Mouse (Mus musculus): Measurements from ENCODE around the gene Fam227a.
"Not testable (repeated sequence)": the region's sequence is repeated elsewhere in the genome, so short reads cannot be mapped to it uniquely, and the experiment has no call there.

Gene Fam227a

GRCm38 (mm10) chr15:79683707-79684465 lies 25.1 kb upstream of the Fam227a start:
- DNase-seq = peak; percentile 32

- DNase-seq = peak; percentile 40
These were observed 24.4 kb upstream of the Fam227a start for GRCm38 (mm10) chr15:79683146-79683545.

GRCm38 (mm10) chr15:79681973-79682372 lies 23.2 kb upstream of the Fam227a start:
- peak; percentile 80 for DNase-seq

DNA sequence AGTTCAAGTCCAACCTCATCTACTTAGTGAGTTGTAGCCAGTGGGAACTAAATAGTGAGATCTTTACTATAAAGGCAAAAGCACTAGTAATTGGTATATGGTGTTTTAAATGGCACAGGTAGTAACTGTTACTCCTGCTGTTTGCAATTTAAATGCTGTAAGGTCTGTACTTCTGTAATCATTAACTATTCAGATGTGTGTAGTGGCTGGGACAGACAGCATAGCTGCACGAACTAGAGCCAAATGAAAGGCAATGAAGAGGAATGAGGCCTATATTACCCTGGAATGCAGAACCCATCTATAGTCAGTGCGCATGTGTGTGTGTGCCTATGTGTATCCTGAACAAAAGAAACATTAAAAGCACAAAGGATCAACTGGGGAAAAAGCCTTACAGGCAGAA lies 19.2 kb upstream of the Fam227a start:
- DNase-seq = no peak

DNA sequence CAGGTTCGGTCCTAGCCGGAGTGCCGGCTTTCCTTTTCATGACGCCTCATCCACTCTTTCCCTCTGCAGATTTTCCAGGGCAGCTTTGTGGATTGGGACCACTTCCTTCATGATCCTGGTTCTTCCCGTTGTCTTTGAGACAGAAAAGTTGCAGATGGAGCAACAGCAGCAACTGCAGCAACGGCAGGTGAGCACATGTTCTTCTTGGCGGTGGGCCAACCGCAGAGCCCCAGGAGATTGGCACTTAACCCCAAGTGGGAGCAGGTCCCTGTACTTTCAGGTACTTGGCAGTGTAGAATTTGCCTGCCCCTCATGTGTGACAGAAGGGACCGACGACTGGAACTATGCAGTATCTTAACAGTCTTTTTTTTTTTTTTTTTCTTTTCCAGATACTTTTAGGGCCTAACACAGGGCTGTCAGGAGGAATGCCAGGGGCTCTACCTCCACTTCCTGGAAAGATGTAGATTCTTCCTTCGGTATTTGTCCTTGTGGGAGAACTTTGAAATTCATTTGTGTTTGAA lies 13.1 kb upstream of the Fam227a start:
- not testable (repeated sequence) for DNase-seq

DNA sequence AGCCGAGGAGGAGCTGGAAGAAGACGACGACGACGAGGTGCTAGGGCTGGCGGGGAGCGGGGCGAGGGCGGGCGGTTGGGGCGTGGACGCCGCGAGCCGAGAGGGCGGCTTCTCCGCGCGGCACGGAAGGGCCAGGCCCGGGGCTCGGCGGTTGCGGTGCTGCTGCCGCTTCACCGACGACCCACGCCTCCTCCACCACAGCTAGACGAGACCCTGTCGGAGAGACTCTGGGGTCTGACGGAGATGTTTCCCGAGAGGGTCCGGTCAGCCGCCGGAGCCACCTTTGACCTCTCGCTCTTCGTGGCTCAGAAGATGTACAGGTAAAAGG lies 12.2 kb upstream of the Fam227a start:
- no peak for DNase-seq

GRCm38 (mm10) chr15:79670249-79670971 lies 11.7 kb upstream of the Fam227a start, which contains the start of gene Tomm22:
Gene Tomm22 (plus strand): TSS chr15:79670861.
- DNase-seq = peak; percentile 92

- no peak for DNase-seq
These were observed 10.4 kb upstream of the Fam227a start for GRCm38 (mm10) chr15:79669195-79669594.

DNA sequence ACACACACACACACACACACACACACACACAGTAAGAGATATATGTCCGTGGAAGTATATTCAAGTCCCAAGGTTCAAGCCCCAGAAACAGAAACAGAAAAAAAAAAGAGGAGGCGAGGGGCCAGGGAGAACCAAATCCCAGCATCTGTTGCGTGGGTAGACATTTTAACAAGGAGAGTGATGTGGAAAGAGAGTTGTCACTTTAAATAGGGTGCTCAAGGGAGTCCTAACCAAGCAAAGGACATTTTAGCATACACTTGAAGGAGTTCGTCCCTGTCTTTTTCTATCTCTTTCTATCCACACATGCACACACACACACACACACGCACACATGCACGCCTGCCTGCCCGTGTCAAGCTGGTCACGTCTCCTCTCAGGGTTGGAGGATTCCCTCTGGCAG lies 5.9 kb upstream of the Fam227a start:
- DNase-seq = no peak

DNA sequence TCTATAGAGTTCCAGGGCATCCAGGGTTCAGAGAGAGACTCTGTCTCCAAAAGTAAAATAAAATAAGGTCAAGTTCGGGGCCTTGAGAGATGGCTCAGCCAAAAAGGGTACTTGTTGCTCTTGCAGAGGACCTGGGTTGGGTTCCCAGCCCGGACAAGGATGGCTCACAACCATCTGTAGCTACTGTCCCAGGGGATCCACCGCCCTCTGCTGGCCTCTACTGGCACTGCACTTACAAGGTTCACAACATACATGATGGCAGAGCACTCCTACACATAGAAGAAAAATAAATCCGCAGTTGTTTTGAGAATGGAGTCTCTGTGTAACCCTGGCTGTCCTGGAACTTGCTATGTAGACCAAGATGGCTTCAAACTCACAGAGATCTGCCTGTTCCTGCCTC lies 3.1 kb upstream of the Fam227a start:
- peak; percentile 72 for DNase-seq

GRCm38 (mm10) chr15:79657837-79658530 lies 772 bp downstream of the Fam227a start:
- peak; percentile 95 for DNase-seq

DNA sequence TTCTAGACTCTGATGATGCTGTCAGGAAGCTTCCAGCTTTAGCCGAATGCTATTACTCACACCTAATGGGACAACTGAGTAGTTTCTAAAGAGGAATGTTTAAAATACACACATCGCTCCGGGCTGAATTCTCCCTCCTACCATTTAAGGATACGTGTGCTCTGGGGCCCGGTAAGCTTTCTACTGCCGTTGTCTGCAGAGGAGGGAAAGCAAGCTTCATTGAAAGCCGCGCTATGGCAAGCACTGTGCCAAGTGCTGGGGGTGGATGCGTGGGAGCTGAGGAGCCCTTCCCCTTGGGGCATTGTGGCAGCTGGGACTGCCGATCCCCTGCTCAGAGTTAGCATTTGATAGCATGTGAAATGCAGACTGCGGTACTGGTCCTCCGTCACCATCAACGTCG lies 2.3 kb downstream of the Fam227a start:
- no peak for DNase-seq

DNA sequence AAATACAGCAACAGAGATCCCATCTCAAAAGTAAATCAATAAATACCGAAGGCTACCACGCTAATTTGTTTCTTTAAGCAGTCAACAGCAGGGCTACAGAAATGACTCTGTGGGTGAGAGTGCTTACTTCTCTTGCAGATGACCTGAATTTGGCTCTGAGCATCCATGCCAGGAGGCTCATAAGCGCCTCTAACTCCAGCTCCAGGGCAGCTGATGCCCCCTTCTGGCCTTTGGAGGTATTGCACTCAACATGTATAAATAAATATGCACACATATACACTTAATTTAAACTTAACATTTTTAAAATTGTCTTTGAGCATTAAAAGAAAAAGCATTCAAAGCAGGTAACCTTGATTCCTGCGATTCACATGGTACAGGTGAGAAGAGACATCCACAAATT lies 7.3 kb downstream of the Fam227a start:
- DNase-seq = peak; percentile 28

GRCm38 (mm10) chr15:79650569-79650968 lies 8.2 kb downstream of the Fam227a start:
- peak; percentile 54 for DNase-seq

DNA sequence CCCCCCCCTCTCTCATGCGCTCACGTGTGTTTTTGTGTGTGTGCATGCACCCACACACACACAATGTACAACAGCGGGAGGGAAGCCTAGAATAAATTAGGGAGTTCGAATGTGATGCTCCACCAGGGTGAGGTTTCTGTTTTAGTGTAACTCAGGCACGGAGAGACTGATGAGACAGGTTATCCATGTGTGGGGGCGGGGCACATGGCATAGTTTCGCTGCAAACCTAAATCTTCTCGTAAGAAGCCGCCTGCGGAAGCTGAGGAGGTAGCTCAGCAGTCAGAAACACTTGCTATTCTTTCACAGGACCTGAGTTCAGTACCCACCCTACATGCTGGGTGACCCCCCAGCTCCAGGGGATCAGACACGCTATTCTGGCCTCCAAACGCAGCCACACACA lies 10.6 kb downstream of the Fam227a start:
- DNase-seq = no peak

DNA sequence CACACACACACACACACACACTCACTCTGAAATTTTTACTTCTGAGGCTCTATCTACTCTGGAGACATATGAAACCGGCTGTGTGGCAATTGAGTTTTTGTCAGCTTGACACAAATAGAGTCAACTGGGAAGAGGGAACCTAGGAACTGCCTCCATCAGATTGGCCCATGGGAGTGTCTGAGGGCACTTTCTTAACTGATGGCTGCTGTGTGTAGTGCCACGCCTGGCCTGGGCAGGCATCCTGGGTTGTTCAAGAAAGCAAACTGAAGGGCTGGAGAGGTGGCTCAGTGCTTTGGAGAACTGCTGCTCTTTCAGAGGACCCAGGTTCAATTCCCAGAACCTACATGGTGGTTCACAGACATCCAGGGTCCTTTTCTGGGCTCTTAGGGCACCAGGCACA lies 13.3 kb downstream of the Fam227a start:
- no peak for DNase-seq

- DNase-seq = no peak
These were observed 17.5 kb downstream of the Fam227a start for GRCm38 (mm10) chr15:79641135-79641817.

- no peak for DNase-seq
These were observed 28.3 kb downstream of the Fam227a start for GRCm38 (mm10) chr15:79630471-79630870.

DNA sequence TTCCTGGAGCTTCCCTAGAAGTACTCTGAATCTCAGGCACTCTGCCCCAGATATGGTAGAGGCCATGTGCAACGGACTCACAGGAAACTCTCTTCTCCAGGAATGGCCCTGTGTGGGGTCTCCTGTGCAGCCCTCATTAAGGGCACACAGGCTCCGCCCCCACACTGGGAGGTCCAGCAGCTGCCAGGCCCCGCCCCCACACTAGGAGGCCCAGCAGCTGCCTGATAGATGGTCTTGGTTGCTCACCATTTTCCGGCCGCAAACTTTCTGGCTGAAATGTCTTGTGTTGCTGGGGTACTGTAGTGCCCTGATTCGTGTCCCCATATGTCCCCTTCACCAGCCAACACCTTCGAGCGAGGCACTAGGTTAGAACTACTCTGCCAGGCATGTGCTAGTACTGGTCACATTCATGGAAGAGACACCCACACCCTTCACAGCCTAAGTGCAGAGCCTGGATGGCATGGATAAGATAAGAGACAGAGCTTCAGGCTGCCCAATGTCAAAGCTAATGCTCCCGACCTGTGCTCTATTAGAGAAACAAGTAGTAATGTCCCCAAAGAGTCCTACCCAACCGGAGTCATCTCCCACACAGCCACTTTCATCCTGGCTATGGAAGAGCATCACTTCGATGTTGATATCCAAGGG lies 38.9 kb downstream of the Fam227a start:
- DNase-seq = peak; percentile 59

- DNase-seq = no peak
These were observed 40.3 kb downstream of the Fam227a start for GRCm38 (mm10) chr15:79618456-79618855.

- DNase-seq = no peak
These were observed 41.6 kb downstream of the Fam227a start for GRCm38 (mm10) chr15:79617135-79617534.

GRCm38 (mm10) chr15:79616729-79617128 lies 42.0 kb downstream of the Fam227a start:
- no peak for DNase-seq
